Mouse (Mus musculus) brain, adult 2 months (tissue): Measurements from ENCODE around the gene Gm21680.
"Not testable (repeated sequence)": the region's sequence is repeated elsewhere in the genome, so short reads cannot be mapped to it uniquely, and the experiment has no call there.

Experiments used
- DNase-seq: peaks from one replicate; pipeline ENCODE4 v3.0.0; 2011; ENCODE audit warnings: low read depth, low spot score

Gm21680 gene

DNA sequence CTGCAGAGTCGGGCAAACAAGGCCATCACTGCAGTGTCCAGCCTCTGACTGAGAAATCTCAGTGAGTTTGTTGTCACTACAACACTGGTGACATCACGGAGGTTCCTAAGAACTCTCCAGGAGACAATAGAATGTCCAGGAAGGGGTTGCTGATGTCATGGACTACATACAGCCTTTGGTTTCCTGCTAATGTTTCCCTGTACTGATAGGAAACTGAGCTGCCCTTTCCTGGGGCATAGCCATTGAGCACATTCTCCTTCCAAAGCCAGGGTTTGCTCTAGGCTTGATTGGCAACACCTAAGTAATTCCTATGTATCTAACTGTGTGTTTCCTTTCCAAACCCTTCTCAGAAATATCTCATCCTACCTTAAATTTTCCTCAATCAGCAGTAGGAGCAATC lies at the start of gene Gm21680:
TSS of gene Gm21680 (minus strand) at position 101 of the 400 bp plus-strand sequence.
- not testable (repeated sequence) for DNase-seq

DNA sequence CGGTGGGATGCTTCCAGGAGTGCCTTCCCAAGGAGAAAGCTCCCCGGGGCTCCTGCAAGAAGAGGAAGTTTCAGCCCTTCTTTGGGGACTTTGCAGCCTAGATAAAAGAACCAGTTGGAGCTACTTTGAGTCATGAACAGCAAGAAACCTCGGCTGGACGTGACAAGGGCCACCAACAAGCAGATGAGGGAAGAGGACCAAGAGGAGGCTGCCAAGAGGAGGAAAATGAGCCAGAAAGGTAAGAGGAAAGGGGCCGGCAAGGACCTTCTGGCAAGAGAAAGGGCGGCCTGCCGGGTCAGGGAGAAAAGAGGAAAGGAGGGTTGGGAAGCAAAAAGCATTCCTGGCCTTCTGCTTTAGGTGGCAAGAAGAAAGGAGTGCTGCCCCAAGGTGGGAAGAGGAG lies 35.2 kb upstream of the Gm21680 start:
- not testable (repeated sequence) for DNase-seq

DNA sequence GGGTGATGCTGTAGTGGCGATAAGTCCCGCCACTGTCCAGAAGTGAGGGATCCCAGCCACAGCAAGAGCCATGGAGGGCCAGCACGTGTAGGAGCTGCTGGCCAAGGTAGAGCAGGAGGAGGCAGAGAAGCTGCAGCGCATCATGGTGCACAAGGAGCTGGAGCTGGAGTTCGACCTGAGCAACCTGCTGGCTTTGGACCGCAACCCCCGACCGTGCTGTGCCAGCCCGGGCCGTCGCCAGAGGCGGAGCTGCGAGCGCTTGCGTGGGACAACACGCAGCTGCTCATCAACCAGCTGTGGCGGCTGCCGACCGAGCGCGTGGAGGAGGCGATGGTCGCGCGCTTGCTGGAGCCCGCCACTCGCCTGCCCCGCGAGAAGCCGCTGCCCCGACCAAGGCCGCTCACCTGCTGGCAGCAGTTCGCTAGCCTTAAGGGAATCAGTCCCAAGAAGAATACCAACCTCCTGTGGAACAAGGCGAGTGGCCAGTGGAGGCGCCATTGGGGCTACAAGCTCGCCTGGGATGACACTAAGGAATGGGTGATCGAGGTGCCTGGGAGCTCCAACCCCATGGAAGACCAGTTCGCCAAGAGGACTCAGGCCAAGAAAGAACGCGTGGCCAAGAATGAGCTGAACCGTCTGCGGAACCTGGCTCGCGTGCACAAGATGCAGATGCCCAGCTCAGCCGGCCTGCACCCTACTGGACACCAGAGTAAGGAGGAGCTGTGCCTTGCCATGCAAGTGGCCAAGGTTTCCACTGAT lies 34.7 kb upstream of the Gm21680 start:
- peak; percentile 75 for DNase-seq

DNA sequence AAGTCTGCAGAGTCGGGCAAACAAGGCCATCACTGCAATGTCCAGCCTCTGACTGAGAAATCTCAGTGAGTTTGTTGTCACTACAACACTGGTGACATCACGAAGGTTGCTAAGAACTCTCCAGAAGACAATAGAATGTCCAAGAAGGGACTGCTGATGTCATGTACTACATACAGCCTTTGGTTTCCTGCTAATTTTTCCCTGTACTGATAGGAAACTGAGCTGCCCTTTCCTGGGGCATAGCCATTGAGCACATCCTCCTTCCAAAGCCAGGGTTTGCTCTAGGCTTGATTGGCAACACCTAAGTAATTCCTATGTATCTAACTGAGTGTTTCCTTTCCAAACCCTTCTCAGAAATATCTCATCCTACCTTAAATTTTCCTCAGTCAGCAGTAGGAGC lies 32.2 kb upstream of the Gm21680 start, which contains the start of gene Gm1979:
TSS of gene Gm1979 (minus strand) at position 101 of the 400 bp plus-strand sequence.
- DNase-seq = not testable (repeated sequence)

DNA sequence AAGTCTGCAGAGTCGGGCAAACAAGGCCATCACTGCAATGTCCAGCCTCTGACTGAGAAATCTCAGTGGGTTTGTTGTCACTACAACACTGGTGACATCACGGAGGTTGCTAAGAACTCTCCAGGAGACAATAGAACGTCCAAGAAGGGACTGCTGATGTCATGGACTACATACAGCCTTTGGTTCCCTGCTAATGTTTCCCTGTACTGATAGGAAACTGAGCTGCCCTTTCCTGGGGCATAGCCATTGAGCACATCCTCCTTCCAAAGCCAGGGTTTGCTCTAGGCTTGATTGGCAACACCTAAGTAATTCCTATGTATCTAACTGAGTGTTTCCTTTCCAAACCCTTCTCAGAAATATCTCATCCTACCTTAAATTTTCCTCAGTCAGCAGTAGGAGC lies 16.1 kb upstream of the Gm21680 start, which contains the start of gene Gm21698:
TSS of gene Gm21698 (minus strand) at position 101 of the 400 bp plus-strand sequence.
- not testable (repeated sequence) for DNase-seq

DNA sequence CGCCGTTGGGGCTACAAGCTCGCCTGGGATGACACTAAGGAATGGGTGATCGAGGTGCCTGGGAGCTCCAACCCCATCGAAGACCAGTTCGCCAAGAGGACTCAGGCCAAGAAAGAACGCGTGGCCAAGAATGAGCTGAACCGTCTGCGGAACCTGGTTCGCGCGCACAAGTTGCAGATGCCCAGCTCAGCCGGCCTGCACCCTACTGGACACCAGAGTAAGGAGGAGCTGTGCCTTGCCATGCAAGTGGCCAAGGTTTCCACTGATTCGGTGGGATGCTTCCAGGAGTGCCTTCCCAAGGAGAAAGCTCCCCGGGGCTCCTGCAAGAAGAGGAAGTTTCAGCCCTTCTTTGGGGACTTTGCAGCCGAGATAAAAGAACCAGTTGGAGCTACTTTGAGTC lies 15.4 kb downstream of the Gm21680 start:
- DNase-seq = not testable (repeated sequence)

DNA sequence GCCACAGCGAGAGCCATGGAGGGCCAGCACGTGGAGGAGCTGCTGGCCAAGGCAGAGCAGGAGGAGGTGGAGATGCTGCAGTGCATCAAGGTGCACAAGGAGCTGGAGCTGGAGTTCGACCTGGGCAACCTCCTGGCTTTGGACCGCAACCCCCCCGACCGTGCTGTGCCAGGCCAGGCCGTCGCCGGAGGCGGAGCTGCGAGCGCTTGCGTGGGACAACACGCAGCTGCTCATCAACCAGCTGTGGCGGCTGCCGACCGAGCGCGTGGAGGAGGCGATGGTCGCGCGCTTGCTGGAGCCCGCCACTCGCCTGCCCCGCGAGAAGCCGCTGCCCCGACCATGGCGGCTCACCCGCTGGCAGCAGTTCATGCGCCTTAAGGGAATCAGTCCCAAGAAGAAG lies 15.9 kb downstream of the Gm21680 start:
- peak; percentile 45 for DNase-seq

DNA sequence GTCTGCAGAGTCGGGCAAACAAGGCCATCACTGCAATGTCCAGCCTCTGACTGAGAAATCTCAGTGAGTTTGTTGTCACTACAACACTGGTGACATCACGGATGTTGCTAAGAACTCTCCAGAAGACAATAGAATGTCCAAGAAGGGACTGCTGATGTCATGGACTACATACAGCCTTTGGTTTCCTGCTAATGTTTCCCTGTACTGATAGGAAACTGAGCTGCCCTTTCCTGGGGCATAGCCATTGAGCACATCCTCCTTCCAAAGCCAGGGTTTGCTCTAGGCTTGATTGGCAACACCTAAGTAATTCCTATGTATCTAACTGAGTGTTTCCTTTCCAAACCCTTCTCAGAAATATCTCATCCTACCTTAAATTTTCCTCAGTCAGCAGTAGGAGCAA lies 18.1 kb downstream of the Gm21680 start, which contains the start of gene Gm21671:
TSS of gene Gm21671 (minus strand) at position 101 of the 400 bp plus-strand sequence.
- not testable (repeated sequence) for DNase-seq

DNA sequence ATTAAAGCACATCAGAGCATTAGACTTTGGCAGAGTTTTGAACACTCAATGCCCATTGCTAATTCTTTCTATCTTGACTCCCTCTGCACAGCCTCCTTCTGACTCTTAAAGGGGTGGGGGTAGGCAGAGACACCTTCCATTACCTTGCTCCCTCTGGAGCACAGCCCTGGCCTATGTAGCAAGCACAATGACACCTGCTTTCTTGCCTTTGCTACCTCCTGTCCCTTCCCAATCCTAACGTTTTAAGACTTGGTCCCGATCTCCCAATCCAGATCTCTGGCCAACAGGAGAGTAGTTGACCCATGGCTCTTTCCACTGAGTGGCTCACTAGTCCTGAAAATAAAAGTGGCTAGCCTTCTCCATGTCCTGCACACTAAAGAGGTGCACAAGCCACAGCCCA lies 27.1 kb downstream of the Gm21680 start:
- not testable (repeated sequence) for DNase-seq

DNA sequence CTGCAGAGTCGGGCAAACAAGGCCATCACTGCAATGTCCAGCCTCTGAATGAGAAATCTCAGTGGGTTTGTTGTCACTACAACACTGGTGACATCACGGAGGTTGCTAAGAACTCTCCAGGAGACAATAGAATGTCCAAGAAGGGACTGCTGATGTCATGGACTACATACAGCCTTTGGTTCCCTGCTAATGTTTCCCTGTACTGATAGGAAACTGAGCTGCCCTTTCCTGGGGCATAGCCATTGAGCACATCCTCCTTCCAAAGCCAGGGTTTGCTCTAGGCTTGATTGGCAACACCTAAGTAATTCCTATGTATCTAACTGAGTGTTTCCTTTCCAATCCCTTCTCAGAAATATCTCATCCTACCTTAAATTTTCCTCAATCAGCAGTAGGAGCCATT lies 30.2 kb downstream of the Gm21680 start, which contains the start of gene Gm21663:
TSS of gene Gm21663 (minus strand) at position 101 of the 400 bp plus-strand sequence.
- DNase-seq = not testable (repeated sequence)
